Mouse (Mus musculus) embryonic facial prominence, embryonic 14.5 days (tissue): Measurements from ENCODE around the gene Alkbh2. TPM values are rescaled to one million over a fixed set of nuclear protein-coding genes. Genes with fewer than 3 reads are reported as not detected.
A peak's percentile ranks its signal among the peaks of the same experiment; 100 is the strongest.

Experiments
- ATAC-seq: fragments of 200-750 bp; cut with Nextera tagmentation; 2 replicates; pipeline ENCODE4 v1.8.0; 2017; ENCODE audit warnings: low read depth, moderate number of reproducible peaks, moderate TSS enrichment
- DNase-seq: peaks from one replicate; pipeline ENCODE4 v3.0.0-alpha.2; 2015; ENCODE audit warnings: low spot score
- H3K27ac ChIP-seq: fragments of 300-500 bp; sonication (generic); replicated peaks from 2 replicates; pipeline ENCODE4 v1.5.1; 2014; ENCODE audit warnings: low read depth, mild to moderate bottlenecking, low read length, moderate library complexity
- H3K27me3 ChIP-seq: fragments of 300-500 bp; sonication (generic); replicated peaks from 2 replicates; pipeline ENCODE4 v1.6.1; 2014; ENCODE audit warnings: low read length; ENCODE audit not compliant: control insufficient read depth, insufficient read depth
- H3K36me3 ChIP-seq: fragments of 300-500 bp; sonication (generic); 2 replicates; pipeline ENCODE4 v1.6.1; 2014; ENCODE audit warnings: low read length, mixed read lengths; ENCODE audit not compliant: control insufficient read depth, insufficient read depth
- H3K4me1 ChIP-seq: fragments of 300-500 bp; sonication (generic); 2 replicates; pipeline ENCODE4 v1.6.1; 2014; ENCODE audit warnings: antibody characterized with exemption, low read length; ENCODE audit not compliant: control insufficient read depth, insufficient read depth
- H3K4me2 ChIP-seq: fragments of 300-500 bp; sonication (generic); 2 replicates; pipeline ENCODE4 v1.6.1; 2014; ENCODE audit warnings: low read depth, mild to moderate bottlenecking, low read length, moderate library complexity, mixed read lengths
- H3K4me3 ChIP-seq: fragments of 300-500 bp; sonication (generic); 2 replicates; pipeline ENCODE4 v1.5.1; 2014; ENCODE audit warnings: low read depth, mild to moderate bottlenecking, low read length
- H3K9ac ChIP-seq: fragments of 300-500 bp; sonication (generic); 2 replicates; pipeline ENCODE4 v1.6.1; 2014; ENCODE audit warnings: low read depth, mild to moderate bottlenecking, low read length, moderate library complexity, mixed read lengths
- H3K9me3 ChIP-seq: fragments of 300-500 bp; sonication (generic); 2 replicates; pipeline ENCODE4 v1.6.1; 2016; ENCODE audit warnings: low read length; ENCODE audit not compliant: control insufficient read depth
- WGBS: fragments of 180-500 bp; shearing (Covaris S2); extraction: QIAGEN DNeasy Blood & Tissue Kit; methylation state at CpG from one replicate; pipeline ENCODE4 v1.1.7; 2014; 5-methylcytosine and 5-hydroxymethylcytosine counted together
- polyA plus RNA-seq: library from polyadenylated mRNA; unstranded; fragments of >200 nt; fragmentation: Nextera tagmentation; extraction: Ambion mirVana; gene quantifications from 2 replicates; pipeline ENCODE4 v1.2.1, GENCODE M21; 2014

Gene Alkbh2
- polyA plus RNA-seq, result 8.6 and 10.0 TPM in 2 replicates

- H3K36me3 ChIP-seq, result peaks cover 25% of the 10 kb centered on the region
- DNase-seq (peak; percentile 80), ATAC-seq (peak; percentile 20)
- H3K4me3 ChIP-seq, result peak within 1 kb of the TSS; percentile 70
- peak within 1 kb of the TSS; percentile 72 for H3K9ac ChIP-seq
- peak within 1 kb of the TSS; percentile 86 for H3K27ac ChIP-seq
- no peaks in the 10 kb centered on the region for H3K9me3 ChIP-seq
- under 1% methylated on average over 50 of the region's 69 CpGs for WGBS
- no peaks in the 10 kb centered on the region for H3K27me3 ChIP-seq
- H3K4me2 ChIP-seq, result peak within 1 kb of the TSS; percentile 96
- H3K4me1 ChIP-seq, result peaks cover 13% of the 10 kb centered on the region
Measured at GRCm38 (mm10) chr5:114127374-114128349, at the start of gene Alkbh2. Gene Alkbh2, minus strand, starts transcription at chr5:114128218.

DNA sequence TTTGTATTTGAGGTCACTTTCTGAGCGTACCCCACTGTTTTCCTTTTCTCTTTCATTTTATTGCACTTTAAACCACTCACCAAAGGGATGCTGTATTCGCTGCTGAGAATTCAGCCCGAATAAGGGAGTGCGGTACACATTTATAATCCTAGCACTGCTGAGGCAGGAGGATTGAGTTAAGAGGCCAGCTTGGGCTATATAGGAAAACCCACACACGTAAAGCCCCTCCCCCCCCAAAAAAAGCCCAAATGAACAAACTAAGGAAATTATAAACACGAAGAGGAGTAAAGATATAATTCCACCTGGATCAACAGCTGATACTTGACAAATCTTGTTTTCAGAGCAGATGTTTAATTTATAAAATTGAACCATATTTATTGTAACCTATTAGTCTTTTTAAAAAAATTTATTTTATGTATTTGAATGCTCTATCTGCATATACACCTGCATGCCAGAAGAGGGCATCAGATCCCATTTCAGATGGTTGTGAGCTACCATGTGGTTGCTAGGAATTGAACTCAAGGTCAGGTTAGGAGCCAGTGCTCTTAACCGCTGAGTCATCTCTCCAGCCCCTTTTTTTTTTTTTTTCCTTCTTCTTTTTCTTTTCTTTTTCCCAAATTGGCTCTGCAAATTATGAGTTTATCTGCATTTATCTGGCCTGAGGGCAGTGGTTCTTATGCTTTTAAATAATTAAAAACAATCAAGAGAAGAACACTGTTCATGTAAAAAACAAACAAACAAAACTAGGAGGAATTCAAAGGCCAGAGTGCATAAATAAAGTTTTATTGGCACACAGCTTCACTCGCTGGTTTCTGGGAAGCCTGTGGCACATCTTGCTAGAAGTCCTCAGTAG is 48.8 kb upstream of the Alkbh2 start:
- DNase-seq (no peak), ATAC-seq (no peak)
- Histone ChIP-seq H3K4me3 (peak overlapping the region; percentile 51), H3K27me3 (no peaks in the 10 kb centered on the region), H3K9ac (peak overlapping the region; percentile 59; the same call in 1 of the 2 replicates), H3K27ac (no peak overlapping the region), H3K4me2 (peak overlapping the region; percentile 71), H3K4me1 (peaks cover 3% of the 10 kb centered on the region; the same call in 1 of the 2 replicates), H3K9me3 (no peaks in the 10 kb centered on the region), H3K36me3 (no peaks in the 10 kb centered on the region)
- 56% methylated on average over 8 of the region's 8 CpGs for WGBS

DNA sequence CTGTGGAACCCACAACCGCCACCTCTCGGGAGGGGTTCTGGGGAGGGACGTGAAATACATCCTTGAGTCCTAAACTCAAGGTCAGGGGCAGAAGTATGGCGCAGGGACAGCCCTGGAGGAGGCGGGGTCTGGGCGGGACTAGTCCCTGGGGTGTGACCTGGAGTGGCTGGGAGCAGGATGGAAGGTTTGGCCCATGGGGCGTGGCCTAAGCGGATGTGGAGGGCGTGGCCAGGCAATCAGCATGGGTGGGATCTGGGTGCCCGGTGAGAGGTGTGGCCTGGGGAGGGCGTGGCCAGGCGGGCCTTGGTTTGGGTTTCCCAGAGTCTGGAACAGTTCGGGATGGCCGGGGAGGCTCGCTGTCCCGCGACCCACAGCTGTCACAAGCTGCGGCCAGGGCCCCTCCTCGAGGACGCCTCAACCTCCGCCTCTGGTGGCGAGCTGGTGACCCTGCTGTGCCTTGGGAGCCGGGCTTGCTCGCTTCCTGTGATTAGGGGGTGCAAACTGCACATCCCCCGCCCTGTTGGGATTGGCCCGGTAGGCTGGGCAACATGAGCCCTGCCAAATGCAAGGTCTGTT is 47.7 kb upstream of the Alkbh2 start:
- Histone ChIP-seq H3K4me2 (peak overlapping the region; percentile 71), H3K27ac (no peak overlapping the region), H3K4me1 (peaks cover 3% of the 10 kb centered on the region; the same call in 1 of the 2 replicates), H3K36me3 (no peaks in the 10 kb centered on the region), H3K4me3 (peak overlapping the region; percentile 51), H3K27me3 (no peaks in the 10 kb centered on the region), H3K9ac (peak overlapping the region; percentile 59), H3K9me3 (no peaks in the 10 kb centered on the region)
- DNase-seq, result peak; percentile 95
- WGBS, result 0% methylated on average over 15 of the region's 26 CpGs
- peak; percentile 96 for ATAC-seq

DNA sequence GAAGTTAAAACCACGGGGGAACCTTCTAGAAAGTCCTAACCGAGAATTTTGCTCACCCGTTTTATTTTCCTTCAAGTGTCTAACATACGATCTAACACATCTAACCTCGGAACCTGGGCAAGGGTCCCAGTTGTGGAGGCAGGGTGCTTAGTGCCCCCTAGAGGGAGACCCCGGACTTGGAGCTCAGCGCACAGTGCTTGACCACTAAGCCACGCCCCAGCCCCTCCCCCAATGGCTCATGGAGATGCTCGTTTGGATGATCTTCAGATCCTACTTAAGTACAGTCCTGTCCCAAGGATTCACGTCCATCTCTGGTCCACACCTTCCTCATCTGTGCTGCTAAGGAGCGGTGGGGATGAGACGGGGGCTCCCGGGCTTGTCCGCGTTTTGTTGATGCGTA is 46.6 kb upstream of the Alkbh2 start:
- peak overlapping the region; percentile 41 for H3K4me2 ChIP-seq
- 17% methylated on average over 16 of the region's 16 CpGs for WGBS
- peak overlapping the region; percentile 17; the same call in 1 of the 2 replicates for H3K4me3 ChIP-seq
- no peak overlapping the region for H3K9ac ChIP-seq
- no peaks in the 10 kb centered on the region for H3K36me3 ChIP-seq
- H3K9me3 ChIP-seq, result no peaks in the 10 kb centered on the region
- ATAC-seq, result no peak
- no peaks in the 10 kb centered on the region for H3K27me3 ChIP-seq
- peaks cover 3% of the 10 kb centered on the region; the same call in 1 of the 2 replicates for H3K4me1 ChIP-seq
- no peak overlapping the region for H3K27ac ChIP-seq
- peak; percentile 71 for DNase-seq

GRCm38 (mm10) chr5:114173877-114174581 is 46.0 kb upstream of the Alkbh2 start:
- no peak overlapping the region for H3K27ac ChIP-seq
- H3K4me2 ChIP-seq, result peak overlapping the region; percentile 41
- DNase-seq (no peak), ATAC-seq (no peak)
- WGBS, result 29% methylated on average over 13 of the region's 16 CpGs
- no peaks in the 10 kb centered on the region for H3K27me3 ChIP-seq
- H3K36me3 ChIP-seq, result no peaks in the 10 kb centered on the region
- H3K9ac ChIP-seq, result 0 out of 2 replicates have a peak overlapping the region, but pooled peaks have one; percentile 3
- peak overlapping the region; percentile 17; the same call in 1 of the 2 replicates for H3K4me3 ChIP-seq
- peaks cover 3% of the 10 kb centered on the region; the same call in 1 of the 2 replicates for H3K4me1 ChIP-seq
- H3K9me3 ChIP-seq, result no peaks in the 10 kb centered on the region

- no peak overlapping the region for H3K27ac ChIP-seq
- H3K36me3 ChIP-seq, result no peaks in the 10 kb centered on the region
- no peak overlapping the region for H3K4me2 ChIP-seq
- DNase-seq, result no peak
- H3K4me3 ChIP-seq, result no peak overlapping the region
- 74% methylated on average over 7 of the region's 7 CpGs for WGBS
- no peak overlapping the region for H3K9ac ChIP-seq
- no peak for ATAC-seq
- peaks cover 3% of the 10 kb centered on the region; the same call in 1 of the 2 replicates for H3K4me1 ChIP-seq
- no peaks in the 10 kb centered on the region for H3K27me3 ChIP-seq
- no peaks in the 10 kb centered on the region for H3K9me3 ChIP-seq
Measured at GRCm38 (mm10) chr5:114173458-114173857, 45.4 kb upstream of the Alkbh2 start.

DNA sequence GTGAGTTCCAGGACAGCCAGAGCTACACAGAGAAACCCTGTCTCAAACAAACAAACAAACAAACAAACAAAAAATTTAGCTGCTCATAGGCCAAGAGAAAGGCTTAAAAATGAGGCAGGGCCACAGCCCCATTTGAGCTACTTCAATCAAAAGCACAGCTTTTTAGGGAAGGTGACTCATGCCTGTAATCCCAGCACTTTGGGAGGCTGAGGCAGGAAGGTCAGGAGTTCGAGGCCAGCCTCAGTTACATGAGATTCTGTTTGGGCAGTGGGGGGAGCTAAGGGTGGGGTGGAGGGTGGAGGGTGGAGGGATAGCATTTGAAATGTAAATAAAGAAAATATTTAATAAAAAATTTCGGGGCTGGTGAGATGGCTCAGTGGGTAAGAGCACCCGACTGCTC is 44.9 kb upstream of the Alkbh2 start:
- Histone ChIP-seq H3K4me1 (peaks cover 3% of the 10 kb centered on the region; the same call in 1 of the 2 replicates), H3K27ac (no peak overlapping the region), H3K4me2 (no peak overlapping the region), H3K36me3 (no peaks in the 10 kb centered on the region), H3K9ac (no peak overlapping the region), H3K27me3 (no peaks in the 10 kb centered on the region), H3K4me3 (no peak overlapping the region), H3K9me3 (no peaks in the 10 kb centered on the region)
- ATAC-seq (no peak), DNase-seq (no peak)
- 83% methylated on average over 3 of the region's 3 CpGs for WGBS
